Mouse (Mus musculus) CH12.LX (cell line): ENCODE results near the gene Ptp4a2. TPM values are rescaled to one million over a fixed set of nuclear protein-coding genes. Genes with fewer than 3 reads are reported as not detected.
A peak's percentile ranks its signal among the peaks of the same experiment; 100 is the strongest.

Experiments used
- DNase-seq: peaks from one replicate; pipeline ENCODE4 v3.0.0-alpha.2; 2013; ENCODE audit errors: extremely low read depth
- H3K27ac ChIP-seq: 2 replicates; pipeline ENCODE4 v1.5.1; 2012; ENCODE audit warnings: low read depth, mild to moderate bottlenecking, control low read depth, moderate library complexity; ENCODE audit not compliant: insufficient read depth
- H3K27me3 ChIP-seq: replicated peaks from 2 replicates; pipeline ENCODE3; 2012; ENCODE audit warnings: inconsistent platforms
- H3K36me3 ChIP-seq, 2 experiments: replicated peaks in 1 of 2; 2 replicates each; pipeline versions ENCODE3 to v1.6.1; 2012; ENCODE audit warnings: inconsistent platforms in 1 of 2, low read length in 1 of 2, mild to moderate bottlenecking in 1 of 2, mixed read lengths in 1 of 2, moderate library complexity in 1 of 2; ENCODE audit not compliant: control insufficient read depth in 1 of 2, insufficient read depth in 1 of 2
- H3K4me1 ChIP-seq, 2 experiments: 2 replicates each; pipeline ENCODE4 v1.6.1; 2012; ENCODE audit warnings: inconsistent platforms in 1 of 2, moderate library complexity in 1 of 2; ENCODE audit not compliant: insufficient read depth in 2 of 2, control insufficient read depth in 1 of 2
- H3K4me2 ChIP-seq: 2 replicates; pipeline ENCODE4 v1.6.1; 2012; ENCODE audit warnings: low read depth, mild to moderate bottlenecking, control low read depth; ENCODE audit not compliant: poor library complexity, insufficient read depth, severe bottlenecking
- H3K4me3 ChIP-seq, 3 experiments: fragments of 150-350 bp in 1 of 3; sonication (generic) in 1 of 3; replicated peaks in 1 of 3; 2 replicates each; pipeline versions ENCODE3 to v1.5.1; 2011 to 2012; ENCODE audit warnings: low read depth in 2 of 3, low read length in 2 of 3, mild to moderate bottlenecking in 2 of 3, moderate library complexity in 2 of 3, control low read depth in 1 of 3, improper control_type of control experiment in 1 of 3, inconsistent platforms in 1 of 3, mixed read lengths in 1 of 3; ENCODE audit not compliant: poor library complexity in 1 of 3
- H3K79me2 ChIP-seq: replicated peaks from 2 replicates; pipeline ENCODE4 v1.6.1; 2012; ENCODE audit warnings: mild to moderate bottlenecking, moderate library complexity; ENCODE audit not compliant: control insufficient read depth, poor library complexity, insufficient read depth, severe bottlenecking; ENCODE audit errors: extremely low read depth
- H3K9ac ChIP-seq: 2 replicates; pipeline ENCODE4 v1.6.1; 2012; ENCODE audit warnings: low read depth, mild to moderate bottlenecking, control low read depth, moderate library complexity; ENCODE audit not compliant: insufficient read depth
- H3K9me3 ChIP-seq: replicated peaks from 2 replicates; pipeline ENCODE3; 2012; ENCODE audit warnings: low read length, inconsistent platforms, mixed read lengths
- BHLHE40 ChIP-seq: IDR thresholded peaks from 2 replicates; pipeline ENCODE4 v1.6.1; 2011; ENCODE audit warnings: mild to moderate bottlenecking, low read depth, low read length, improper control_type of control experiment
- CHD1 ChIP-seq: IDR thresholded peaks from 2 replicates; pipeline ENCODE4 v1.6.1; 2012; ENCODE audit warnings: low read depth, low read length, improper control_type of control experiment, inconsistent platforms
- CHD2 ChIP-seq: IDR thresholded peaks from 2 replicates; pipeline ENCODE4 v1.6.1; 2011; ENCODE audit warnings: low read length, improper control_type of control experiment
- CTCF ChIP-seq, 2 experiments: IDR thresholded peaks in 1 of 2; conservative IDR thresholded peaks in 1 of 2; 2 replicates each; pipeline ENCODE4 v1.5.1; 2011 to 2012; ENCODE audit warnings: low read depth in 2 of 2, low read length in 2 of 2, improper control_type of control experiment in 1 of 2, inconsistent platforms in 1 of 2, mild to moderate bottlenecking in 1 of 2, moderate library complexity in 1 of 2
- E2F4 ChIP-seq: IDR thresholded peaks from 2 replicates; pipeline ENCODE4 v1.6.1; 2011; ENCODE audit warnings: low read depth, low read length, improper control_type of control experiment; ENCODE audit not compliant: insufficient replicate concordance
- ELF1 ChIP-seq: IDR thresholded peaks from 2 replicates; pipeline ENCODE4 v1.6.1; 2014; ENCODE audit warnings: low read depth, mild to moderate bottlenecking, inconsistent platforms, low read length, improper control_type of control experiment
- EP300 ChIP-seq: IDR thresholded peaks from 2 replicates; pipeline ENCODE4 v1.6.1; 2011; ENCODE audit warnings: low read length, improper control_type of control experiment
- ETS1 ChIP-seq: conservative IDR thresholded peaks from 2 replicates; pipeline ENCODE4 v1.6.1; 2012; ENCODE audit warnings: low read depth, mild to moderate bottlenecking, inconsistent platforms, low read length, improper control_type of control experiment, moderate library complexity
- GABPA ChIP-seq: IDR thresholded peaks from 2 replicates; pipeline ENCODE4 v1.6.1; 2012; ENCODE audit warnings: low read depth, low read length, improper control_type of control experiment, inconsistent platforms; ENCODE audit not compliant: insufficient replicate concordance
- HCFC1 ChIP-seq: IDR thresholded peaks from 2 replicates; pipeline ENCODE4 v1.6.1; 2012; ENCODE audit warnings: low read depth, mild to moderate bottlenecking, inconsistent platforms, low read length, improper control_type of control experiment
- IRF4 ChIP-seq: IDR thresholded peaks from 2 replicates; pipeline ENCODE4 v1.6.1; 2014; ENCODE audit warnings: low read depth, mild to moderate bottlenecking, inconsistent platforms, low read length, improper control_type of control experiment
- JUN ChIP-seq: IDR thresholded peaks from 2 replicates; pipeline ENCODE4 v1.6.1; 2011; ENCODE audit warnings: low read depth, mild to moderate bottlenecking, low read length, improper control_type of control experiment, moderate library complexity; ENCODE audit not compliant: insufficient read depth
- JUND ChIP-seq: conservative IDR thresholded peaks from 2 replicates; pipeline ENCODE4 v1.6.1; 2011; ENCODE audit warnings: low read depth, low read length, improper control_type of control experiment
- KAT2A ChIP-seq: IDR thresholded peaks from 2 replicates; pipeline ENCODE4 v1.6.1; 2012; ENCODE audit warnings: low read length, improper control_type of control experiment, inconsistent platforms; ENCODE audit not compliant: insufficient replicate concordance
- MAFK ChIP-seq: IDR thresholded peaks from 2 replicates; pipeline ENCODE4 v1.6.1; 2011; ENCODE audit warnings: low read length, improper control_type of control experiment; ENCODE audit not compliant: insufficient replicate concordance
- MAX ChIP-seq: IDR thresholded peaks from 2 replicates; pipeline ENCODE4 v1.6.1; 2011; ENCODE audit warnings: low read length, improper control_type of control experiment
- MAZ ChIP-seq: IDR thresholded peaks from 2 replicates; pipeline ENCODE4 v1.6.1; 2012; ENCODE audit warnings: low read depth, mild to moderate bottlenecking, inconsistent platforms, low read length, improper control_type of control experiment, moderate library complexity
- MEF2A ChIP-seq: IDR thresholded peaks from 2 replicates; pipeline ENCODE4 v1.6.1; 2014; ENCODE audit warnings: low read depth, mild to moderate bottlenecking, inconsistent platforms, low read length, improper control_type of control experiment, borderline replicate concordance
- MXI1 ChIP-seq: IDR thresholded peaks from 2 replicates; pipeline ENCODE4 v1.6.1; 2011; ENCODE audit warnings: mild to moderate bottlenecking, low read depth, low read length, improper control_type of control experiment
- MYC ChIP-seq: IDR thresholded peaks from 2 replicates; pipeline ENCODE4 v1.6.1; 2011; ENCODE audit warnings: low read depth, mild to moderate bottlenecking, improper control_type of control experiment, low read length
- NELFE ChIP-seq: IDR thresholded peaks from 2 replicates; pipeline ENCODE4 v1.6.1; 2011; ENCODE audit warnings: low read depth, low read length, improper control_type of control experiment
- NRF1 ChIP-seq: IDR thresholded peaks from 2 replicates; pipeline ENCODE4 v1.6.1; 2014; ENCODE audit warnings: low read depth, mild to moderate bottlenecking, inconsistent platforms, low read length, improper control_type of control experiment, moderate library complexity
- PAX5 ChIP-seq: IDR thresholded peaks from 2 replicates; pipeline ENCODE4 v1.6.1; 2012; ENCODE audit warnings: low read length, inconsistent platforms, mixed read lengths
- POLR2A ChIP-seq: IDR thresholded peaks from 2 replicates; pipeline ENCODE4 v1.6.1; 2011; ENCODE audit warnings: low read depth, mild to moderate bottlenecking, improper control_type of control experiment, low read length
- POLR2AphosphoS2 ChIP-seq: IDR thresholded peaks from 2 replicates; pipeline ENCODE4 v1.6.1; 2011; ENCODE audit warnings: low read depth, low read length, improper control_type of control experiment
- RAD21 ChIP-seq: IDR thresholded peaks from 2 replicates; pipeline ENCODE4 v1.6.1; 2011; ENCODE audit warnings: low read depth, mild to moderate bottlenecking, low read length, improper control_type of control experiment, moderate library complexity
- RCOR1 ChIP-seq: conservative IDR thresholded peaks from 2 replicates; pipeline ENCODE4 v1.6.1; 2012; ENCODE audit warnings: low read depth, mild to moderate bottlenecking, inconsistent platforms, low read length, improper control_type of control experiment
- SIN3A ChIP-seq: IDR thresholded peaks from 2 replicates; pipeline ENCODE4 v1.6.1; 2012; ENCODE audit warnings: low read length, improper control_type of control experiment, inconsistent platforms
- SMC3 ChIP-seq: IDR thresholded peaks from 2 replicates; pipeline ENCODE4 v1.6.1; 2011; ENCODE audit warnings: low read depth, low read length, improper control_type of control experiment
- TBP ChIP-seq: conservative IDR thresholded peaks from 2 replicates; pipeline ENCODE4 v1.6.1; 2011; ENCODE audit warnings: low read depth, low read length, improper control_type of control experiment
- TCF12 ChIP-seq: IDR thresholded peaks from 2 replicates; pipeline ENCODE4 v1.6.1; 2014; ENCODE audit warnings: low read depth, mild to moderate bottlenecking, inconsistent platforms, low read length, improper control_type of control experiment
- UBTF ChIP-seq: IDR thresholded peaks from 2 replicates; pipeline ENCODE4 v1.6.1; 2012; ENCODE audit warnings: low read depth, mild to moderate bottlenecking, inconsistent platforms, low read length, improper control_type of control experiment, moderate library complexity
- USF1 ChIP-seq: IDR thresholded peaks from 2 replicates; pipeline ENCODE4 v1.6.1; 2014; ENCODE audit warnings: low read depth, mild to moderate bottlenecking, inconsistent platforms, low read length, improper control_type of control experiment
- USF2 ChIP-seq: conservative IDR thresholded peaks from 2 replicates; pipeline ENCODE4 v1.6.1; 2011; ENCODE audit warnings: low read depth, low read length, improper control_type of control experiment
- ZC3H11A ChIP-seq: IDR thresholded peaks from 2 replicates; pipeline ENCODE4 v1.6.1; 2012; ENCODE audit warnings: low read depth, mild to moderate bottlenecking, inconsistent platforms, low read length, improper control_type of control experiment
- ZKSCAN1 ChIP-seq: IDR thresholded peaks from 2 replicates; pipeline ENCODE4 v1.6.1; 2012; ENCODE audit warnings: low read depth, inconsistent platforms, low read length, improper control_type of control experiment, borderline replicate concordance
- ZMIZ1 ChIP-seq: IDR thresholded peaks from 2 replicates; pipeline ENCODE4 v1.6.1; 2012; ENCODE audit warnings: low read depth, mild to moderate bottlenecking, inconsistent platforms, low read length, improper control_type of control experiment
- ZNF384 ChIP-seq: IDR thresholded peaks from 2 replicates; pipeline ENCODE4 v1.6.1; 2012; ENCODE audit warnings: low read depth, low read length, improper control_type of control experiment, inconsistent platforms
- dilution Hi-C: fragments of 300-500 bp; cut with MboI; formaldehyde crosslinking; loops from 2 replicates; pipeline ENCODE4 v1.14.3; 2020; ENCODE audit warnings: low sequenced_read_pairs; ENCODE audit not compliant: extremely low pct_unique_long_range_greater_than_20kb, extremely low pct_ligation_motif_present
- in situ Hi-C: fragments of 300-500 bp; cut with MboI; formaldehyde crosslinking; loops from 3 replicates; pipeline ENCODE4 v1.14.3; 2019; ENCODE audit warnings: low sequenced_read_pairs, low pct_ligation_motif_present, low pct_unique_long_range_greater_than_20kb, mixed read lengths
- polyA plus RNA-seq: library from polyadenylated mRNA; unstranded; fragments of >175 nt; gene quantifications from 2 replicates; pipeline ENCODE4 v1.2.1, GENCODE M21; 2012; ENCODE audit warnings: low read depth; ENCODE audit not compliant: insufficient read length
- total RNA-seq, 2 experiments: library from RNA; depleted of rRNA; stranded (reverse); fragments of 300-350 nt in 1 of 2; fragments of >200 nt in 1 of 2; gene quantifications; 2 replicates each; pipeline ENCODE4 v1.2.3; 2012 to 2014

Gene Ptp4a2
- total RNA-seq (2012; rRNA removed) (113 and 163 TPM in 2 replicates), total RNA-seq (2014; rRNA removed) (415 and 493 TPM in 2 replicates), polyA plus RNA-seq (327 and 467 TPM in 2 replicates)

DNA sequence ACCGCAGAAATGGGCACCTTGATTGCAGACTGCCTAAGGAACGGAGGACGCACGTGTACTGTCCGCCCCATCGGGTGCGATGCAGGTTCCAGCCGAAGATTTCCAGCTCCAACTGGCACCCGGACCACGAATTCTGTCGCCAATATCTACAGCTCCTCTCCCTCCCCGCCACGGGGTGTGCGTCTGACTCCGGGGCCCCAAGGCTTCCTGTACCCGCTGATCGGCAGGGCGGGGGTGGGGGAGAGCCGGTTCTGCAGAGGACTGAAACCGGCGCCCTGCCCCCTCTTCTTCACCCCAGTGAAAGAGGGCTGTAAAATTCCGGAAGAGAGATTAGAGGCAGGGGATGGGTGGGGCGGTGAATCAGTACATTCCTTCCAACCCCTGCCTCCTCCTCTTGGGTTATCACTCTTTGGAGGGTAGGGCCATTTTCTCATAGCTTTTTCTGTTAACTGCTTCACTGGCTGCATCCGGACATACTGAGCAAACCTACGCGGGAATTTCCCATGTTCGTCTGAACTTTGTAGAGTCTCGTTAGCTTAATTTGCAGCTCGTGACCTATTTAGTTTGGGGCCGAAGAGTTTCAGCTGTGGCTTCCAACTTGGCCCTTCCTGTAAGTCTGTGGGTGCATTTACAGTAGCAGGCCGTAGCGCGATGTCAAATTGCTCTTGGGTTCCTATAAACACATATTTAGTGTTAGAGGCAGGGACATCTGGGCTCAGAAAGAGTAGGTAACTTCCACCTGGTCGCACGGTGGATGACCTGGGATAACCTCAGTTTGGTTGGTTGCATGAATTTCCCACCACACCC is at the start of gene Ptp4a2:
TSS of gene Ptp4a2 (plus strand) at position 422 of the 807 bp plus-strand sequence.
- in situ Hi-C loops (no loop called here), dilution Hi-C loops (no loop called here)
- Histone ChIP-seq H3K9ac (peak within 1 kb of the TSS; percentile 100), H3K27me3 (no peaks in the 10 kb centered on the region), H3K27ac (peak within 1 kb of the TSS; percentile 100), H3K4me1 (peaks cover 5 to 31% of the 10 kb centered on the region in 2 experiments; a peak in 3 of 4 replicates), H3K9me3 (peaks cover 3% of the 10 kb centered on the region), H3K79me2 (peaks cover 18% of the 10 kb centered on the region), H3K4me3 (peak within 1 kb of the TSS; percentile 59 to 99 (median 70)), H3K36me3 (peaks cover 0 to 28% of the 10 kb centered on the region in 2 experiments), H3K4me2 (peak within 1 kb of the TSS; percentile 97)
- peak; percentile 12 for TF ChIP-seq SMC3
- TF ChIP-seq ZKSCAN1 = no peak
- no peak for TF ChIP-seq ZC3H11A
- peak; percentile 93 for TF ChIP-seq MXI1
- TF ChIP-seq JUN = no peak
- peak; percentile 93 for TF ChIP-seq POLR2AphosphoS2
- peak; percentile 75 for TF ChIP-seq ETS1
- peak; percentile 84 for TF ChIP-seq NELFE
- peak; percentile 55 for TF ChIP-seq HCFC1
- peak; percentile 95 for TF ChIP-seq CHD2
- TF ChIP-seq NRF1 = no peak
- TF ChIP-seq RCOR1 = no peak
- TF ChIP-seq CTCF (conservative IDR thresholded peaks at IDR 0.05 in 1 of 2, IDR thresholded peaks at IDR 0.05 in 1 of 2; ENCODE audit: low read depth in 2 of 2, low read length in 2 of 2) = no peak
- TF ChIP-seq PAX5 = no peak
- TF ChIP-seq E2F4 = no peak
- TF ChIP-seq MAFK = 0 out of 2 replicates have a peak, but pooled peaks have one; percentile 38
- TF ChIP-seq IRF4 = no peak; the same call in none of the 2 replicates
- no peak for TF ChIP-seq USF1
- TF ChIP-seq RAD21 = no peak; the same call in 1 of the 2 replicates
- peak; percentile 62 for TF ChIP-seq MEF2A
- TF ChIP-seq ZMIZ1 = peak; percentile 94; the same call in 1 of the 2 replicates
- TF ChIP-seq JUND = no peak
- TF ChIP-seq UBTF = peak; percentile 60; the same call in 1 of the 2 replicates
- TF ChIP-seq USF2 = no peak
- peak; percentile 98 for TF ChIP-seq BHLHE40
- peak; percentile 62 for TF ChIP-seq TBP
- peak; percentile 84 for TF ChIP-seq ELF1
- no peak; the same call in none of the 2 replicates for TF ChIP-seq SIN3A
- peak; percentile 90 for TF ChIP-seq TCF12
- TF ChIP-seq MAZ = peak; percentile 88
- peak; percentile 12 for TF ChIP-seq EP300
- TF ChIP-seq GABPA = no peak
- 0 out of 2 replicates have a peak, but pooled peaks have one; percentile 10 for TF ChIP-seq CHD1
- TF ChIP-seq KAT2A = no peak
- TF ChIP-seq POLR2A = peak; percentile 86
- TF ChIP-seq MAX = peak; percentile 89
- TF ChIP-seq ZNF384 = no peak; the same call in 1 of the 2 replicates
- TF ChIP-seq MYC = peak; percentile 88; the same call in 1 of the 2 replicates
- peak; percentile 94 for DNase-seq
